Mouse (Mus musculus): ENCODE results near the gene Zscan26. TPM values are rescaled to one million over a fixed set of nuclear protein-coding genes. Genes with fewer than 3 reads are reported as not detected.
A peak's percentile ranks its signal among the peaks of the same experiment; 100 is the strongest.
"Not testable (repeated sequence)": the region's sequence is repeated elsewhere in the genome, so short reads cannot be mapped to it uniquely, and the experiment has no call there.

Zscan26 gene
- 10 to 100 TPM; 34.5 to 39.7 TPM for total RNA-seq (2021)
- long read RNA-seq, experiment 1, full-length matches to known transcripts, result 1 of 4 reads
- long read RNA-seq, experiment 1, partial matches to known transcripts, result 0 of 4 reads
- long read RNA-seq, experiment 1, other reads (novel, unspliced or antisense), result 3 of 4 reads
- long read RNA-seq, experiment 2, partial matches to known transcripts, result 0 of 1 reads
- long read RNA-seq, experiment 2, other reads (novel, unspliced or antisense), result 1 of 1 reads

DNA sequence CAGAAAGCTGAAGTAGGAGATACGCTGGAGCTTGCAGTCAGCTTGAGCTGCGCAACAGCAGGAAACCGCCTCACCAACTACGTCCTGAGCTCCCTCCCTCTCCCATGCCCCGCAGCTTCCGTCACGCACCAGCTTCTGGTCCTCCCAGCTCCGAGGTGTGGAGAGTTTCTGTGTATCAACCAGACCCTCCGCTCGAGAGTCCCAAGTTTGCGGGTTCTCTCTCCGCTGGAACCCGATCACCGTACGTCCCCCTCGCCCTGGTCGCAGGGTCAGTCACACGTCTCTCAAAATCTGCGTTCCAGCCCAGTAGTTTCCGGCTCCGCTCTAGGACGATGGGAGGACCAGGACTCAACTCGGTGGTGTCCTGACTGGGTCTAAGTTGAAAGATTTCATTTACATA lies at the start of gene Zscan26:
Gene Zscan26 (minus strand): TSS at position 282 of the 400 bp plus-strand sequence.
- peak; percentile 88 to 89 for DNase-seq

GRCm38 (mm10) chr13:21502296-21502695 lies 48.8 kb upstream of the Zscan26 start:
- no peak for DNase-seq

DNA sequence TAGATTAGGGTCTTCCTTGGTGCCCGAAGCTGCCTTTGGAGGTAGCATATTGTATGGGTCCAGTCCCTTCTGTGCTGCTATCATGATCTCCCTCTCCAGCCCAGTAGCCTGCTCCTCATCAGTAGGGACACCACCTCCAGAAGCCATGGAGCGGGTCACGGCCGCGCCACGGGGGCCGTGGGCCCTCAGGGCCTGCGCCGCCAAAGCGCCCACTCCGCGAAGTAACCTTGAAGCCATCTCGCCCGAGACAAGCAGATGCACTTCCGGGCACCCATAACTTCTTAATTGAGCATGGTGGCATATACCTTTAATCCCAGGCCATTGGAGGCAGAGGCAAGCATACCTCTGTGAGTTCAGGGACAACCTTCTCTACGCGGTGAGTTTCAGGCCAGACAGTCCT lies 47.7 kb upstream of the Zscan26 start, which contains the start of gene Gm11273:
Gene Gm11273 (minus strand): TSS at position 237 of the 400 bp plus-strand sequence.
- not testable (repeated sequence) for DNase-seq

- DNase-seq, result peak; percentile 15 to 25
These were observed 41.5 kb upstream of the Zscan26 start, which contains the start of gene AK157302 for GRCm38 (mm10) chr13:21495080-21495479. Gene AK157302 (plus strand): TSS chr13:21495223.

DNA sequence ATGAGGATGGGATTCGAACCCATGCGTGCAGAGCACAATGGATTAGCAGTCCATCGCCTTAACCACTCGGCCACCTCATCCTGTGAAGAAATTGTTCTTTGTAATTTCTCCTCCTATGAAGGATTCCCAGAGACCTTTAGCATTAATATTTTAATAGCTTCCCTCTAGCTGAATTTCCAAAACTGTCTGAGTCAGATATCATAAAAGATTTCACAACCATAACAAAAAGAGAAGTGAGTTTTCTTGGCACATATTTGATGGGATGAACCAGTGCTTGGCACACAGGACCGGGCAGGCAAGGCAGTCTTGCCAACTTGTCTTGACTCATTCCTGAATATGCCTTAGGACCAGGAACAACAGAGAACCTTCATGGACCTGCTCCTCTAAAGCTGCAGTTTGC lies 39.3 kb upstream of the Zscan26 start:
- DNase-seq, result peak; percentile 34 to 55

GRCm38 (mm10) chr13:21486881-21487280 lies 33.4 kb upstream of the Zscan26 start:
- no peak for DNase-seq

GRCm38 (mm10) chr13:21478759-21479670 lies 25.5 kb upstream of the Zscan26 start, which contains the start of the genes Zkscan4 and Gm10065:
Gene Zkscan4 (plus strand): TSS chr13:21478907.
Gene Gm10065 (minus strand): TSS chr13:21479441.
- DNase-seq, result peak; percentile 67 to 71

- DNase-seq, result no peak
These were observed 18.9 kb upstream of the Zscan26 start for GRCm38 (mm10) chr13:21472427-21472826.

DNA sequence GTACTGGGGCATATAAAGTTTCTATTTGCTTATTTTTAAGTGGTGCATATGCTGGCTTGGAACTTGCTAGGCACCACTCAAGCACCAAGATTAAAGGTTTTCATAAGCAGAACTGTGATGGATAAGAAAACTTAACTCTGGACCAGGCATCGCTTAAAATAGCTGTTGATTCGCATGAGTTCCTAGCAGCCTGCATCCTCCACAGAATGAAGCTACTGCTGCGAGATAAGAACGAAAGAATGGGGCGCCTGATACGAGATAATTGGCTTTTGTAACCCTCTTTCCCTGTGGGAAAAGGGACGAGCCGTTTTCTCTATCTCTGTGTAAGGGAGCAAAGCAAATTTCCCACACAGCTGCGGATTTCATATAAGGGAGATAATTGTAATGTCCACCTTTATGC lies 15.6 kb upstream of the Zscan26 start:
- no peak for DNase-seq

GRCm38 (mm10) chr13:21468061-21469019 lies 14.8 kb upstream of the Zscan26 start, which contains the start of gene Nkapl:
Gene Nkapl (minus strand): TSS chr13:21468509.
- peak; percentile 92 to 93 for DNase-seq

DNA sequence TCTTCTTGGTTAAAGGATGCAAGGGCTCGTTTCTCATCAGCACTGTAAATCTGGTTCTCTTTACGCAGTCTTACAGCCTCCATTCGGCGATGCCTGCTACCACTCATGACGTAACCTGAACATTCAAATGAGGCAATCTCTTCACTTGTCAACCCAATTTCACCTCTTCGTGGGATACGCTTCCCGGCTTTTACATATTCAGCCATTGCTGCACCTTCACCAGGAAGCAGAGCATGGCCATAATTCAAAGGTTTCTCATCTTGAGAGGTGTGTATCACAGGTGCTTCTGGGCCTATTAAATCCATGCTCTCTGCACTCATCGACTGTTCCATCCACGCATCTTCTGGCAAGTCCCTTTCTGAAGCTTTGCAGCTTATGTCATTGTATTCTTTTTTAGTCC lies 13.8 kb upstream of the Zscan26 start:
- DNase-seq, result no peak

DNA sequence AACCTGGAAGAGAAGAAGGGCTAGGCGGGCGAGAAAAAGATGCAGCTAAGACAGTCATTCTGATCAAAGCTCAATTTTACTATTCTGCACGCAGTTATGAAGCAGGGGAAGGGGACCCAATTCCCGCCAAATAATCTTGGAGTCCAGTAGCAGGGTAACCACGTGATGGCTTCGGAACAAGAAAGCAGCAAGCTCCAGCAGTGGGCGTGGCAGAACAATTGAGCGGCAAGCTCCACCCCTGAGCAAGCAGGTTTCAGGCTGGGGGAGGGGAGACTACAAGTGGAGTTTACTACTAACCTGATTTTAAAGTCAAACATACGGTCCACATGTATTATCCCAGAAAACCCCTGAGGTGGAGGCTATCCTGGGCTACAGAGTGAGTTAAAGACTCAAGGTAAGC lies 9.0 kb upstream of the Zscan26 start:
- DNase-seq, result not testable (repeated sequence)

DNA sequence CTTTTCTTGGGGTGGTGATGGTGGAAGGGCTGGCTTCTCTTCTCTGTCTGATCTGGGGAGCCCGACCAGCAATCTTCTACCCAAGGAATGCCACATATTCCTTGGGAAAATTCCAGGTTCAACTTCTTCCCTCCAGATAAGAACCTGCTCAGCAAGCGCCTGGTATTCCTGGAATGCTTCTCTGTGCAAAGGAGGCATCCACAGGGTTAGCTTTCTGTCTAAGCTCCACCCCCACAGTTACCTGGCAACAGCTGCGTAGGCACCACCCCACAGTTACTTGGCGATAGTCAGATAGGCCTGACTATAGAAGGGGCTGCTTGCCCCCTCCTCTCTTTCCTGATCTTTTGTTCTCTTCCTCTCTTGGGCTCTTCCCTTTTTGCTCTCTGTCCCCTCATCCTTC lies 2.8 kb upstream of the Zscan26 start:
- no peak for DNase-seq

GRCm38 (mm10) chr13:21454133-21454532 lies 603 bp upstream of the Zscan26 start:
- DNase-seq, result no peak

GRCm38 (mm10) chr13:21453042-21453441 lies 488 bp downstream of the Zscan26 start:
- DNase-seq, result no peak

- DNase-seq, result no peak
These were observed 5.5 kb downstream of the Zscan26 start for GRCm38 (mm10) chr13:21447856-21448614.

GRCm38 (mm10) chr13:21446796-21447195 lies 6.7 kb downstream of the Zscan26 start:
- DNase-seq, result no peak

DNA sequence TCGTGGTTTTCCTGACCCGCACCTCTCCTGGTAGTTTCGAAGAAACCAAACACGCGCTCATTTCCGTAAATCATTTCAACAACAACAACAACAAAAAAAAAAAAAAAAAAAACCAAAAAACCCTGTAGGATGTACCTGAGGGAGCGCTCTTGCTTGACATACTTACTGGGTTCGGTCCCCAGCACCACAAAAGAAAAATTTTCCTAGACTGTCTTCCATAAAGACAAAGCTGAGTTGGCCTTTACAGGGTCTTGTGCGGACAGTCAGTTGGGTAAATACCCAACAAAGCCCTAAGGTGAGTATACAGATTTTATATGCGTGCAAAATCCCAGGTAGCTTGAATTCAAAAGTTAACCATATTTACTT lies 12.3 kb downstream of the Zscan26 start:
- DNase-seq, result no peak

DNA sequence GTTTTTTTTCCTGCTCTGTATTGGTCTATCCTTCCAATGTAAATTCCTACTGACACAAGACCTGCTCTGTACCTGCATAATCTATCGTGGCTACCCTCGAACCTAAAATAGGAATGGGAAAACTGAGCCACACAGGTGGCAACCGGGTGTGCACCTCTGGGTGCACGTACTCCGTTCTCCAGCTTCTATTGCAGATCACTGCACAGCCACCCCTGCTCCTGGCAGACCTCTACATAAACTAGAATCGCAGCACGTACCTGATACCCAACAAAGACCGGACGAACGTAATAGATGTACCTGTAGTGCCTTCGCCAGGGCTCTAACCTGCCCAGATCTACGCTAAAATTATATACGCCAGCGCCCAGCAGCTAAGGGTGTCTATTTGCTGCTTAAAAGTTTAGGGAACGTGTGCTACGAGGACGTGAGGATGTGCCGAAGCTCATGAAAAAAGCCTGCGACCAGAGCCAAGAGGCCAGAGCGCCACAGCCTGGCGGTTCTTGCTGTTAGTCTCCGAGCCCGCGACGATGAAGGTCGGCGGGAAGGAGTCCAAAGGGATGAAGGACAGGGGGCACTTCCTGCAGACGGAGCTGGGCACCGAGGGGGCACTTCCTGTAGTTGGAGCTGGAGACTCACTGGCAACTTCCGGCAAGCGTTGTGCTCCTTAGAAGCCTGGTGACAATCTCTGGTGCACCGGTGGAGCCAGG lies 12.9 kb downstream of the Zscan26 start, which contains the start of gene Pgbd1:
Gene Pgbd1 (minus strand): TSS at position 556 of the 704 bp plus-strand sequence.
- peak; percentile 82 to 83 for DNase-seq

GRCm38 (mm10) chr13:21435476-21435875 lies 18.1 kb downstream of the Zscan26 start:
- DNase-seq, result no peak
